Mouse (Mus musculus) forebrain, embryonic 12.5 days (tissue): ENCODE measurements around the gene Leng1. TPM values are rescaled to one million over a fixed set of nuclear protein-coding genes. Genes with fewer than 3 reads are reported as not detected.
"Not testable (repeated sequence)": the region's sequence is repeated elsewhere in the genome, so short reads cannot be mapped to it uniquely, and the experiment has no call there.

Source experiments
- ATAC-seq: fragments of 200-750 bp; cut with Nextera tagmentation; 2 replicates; pipeline ENCODE4 v1.8.0; 2017; ENCODE audit warnings: moderate TSS enrichment; ENCODE audit not compliant: low FRiP score
- H3K27ac ChIP-seq: fragments of 300-500 bp; sonication (generic); 2 replicates; pipeline ENCODE4 v1.5.1; 2016; ENCODE audit warnings: mild to moderate bottlenecking
- H3K27me3 ChIP-seq: fragments of 300-500 bp; sonication (generic); 2 replicates; pipeline ENCODE4 v1.6.1; 2016; ENCODE audit warnings: mild to moderate bottlenecking
- H3K36me3 ChIP-seq: fragments of 300-500 bp; sonication (generic); replicated peaks from 2 replicates; pipeline ENCODE4 v1.6.1; 2016; ENCODE audit warnings: mild to moderate bottlenecking
- H3K4me1 ChIP-seq: fragments of 300-500 bp; sonication (generic); 2 replicates; pipeline ENCODE4 v1.6.1; 2016
- H3K4me2 ChIP-seq: fragments of 300-500 bp; sonication (generic); 2 replicates; pipeline ENCODE4 v1.6.1; 2016; ENCODE audit warnings: mild to moderate bottlenecking, moderate library complexity
- H3K4me3 ChIP-seq: fragments of 300-500 bp; sonication (generic); replicated peaks from 2 replicates; pipeline ENCODE4 v1.5.1; 2016; ENCODE audit warnings: mild to moderate bottlenecking
- H3K9ac ChIP-seq: fragments of 300-500 bp; sonication (generic); 2 replicates; pipeline ENCODE4 v1.6.1; 2016; ENCODE audit warnings: mild to moderate bottlenecking
- H3K9me3 ChIP-seq: fragments of 300-500 bp; sonication (generic); 2 replicates; pipeline ENCODE4 v1.6.1; 2016
- WGBS: fragments of 180-500 bp; shearing (Covaris S2); methylation state at CpG from one replicate; pipeline ENCODE4 v1.1.7; 2016; 5-methylcytosine and 5-hydroxymethylcytosine counted together
- polyA plus RNA-seq: library from polyadenylated mRNA; unstranded; fragments of >200 nt; fragmentation: Nextera tagmentation; extraction: Ambion mirVana; gene quantifications from 2 replicates; pipeline ENCODE4 v1.2.1, GENCODE M21; 2016

The Leng1 gene
- 20.4 and 21.7 TPM in 2 replicates for polyA plus RNA-seq

DNA sequence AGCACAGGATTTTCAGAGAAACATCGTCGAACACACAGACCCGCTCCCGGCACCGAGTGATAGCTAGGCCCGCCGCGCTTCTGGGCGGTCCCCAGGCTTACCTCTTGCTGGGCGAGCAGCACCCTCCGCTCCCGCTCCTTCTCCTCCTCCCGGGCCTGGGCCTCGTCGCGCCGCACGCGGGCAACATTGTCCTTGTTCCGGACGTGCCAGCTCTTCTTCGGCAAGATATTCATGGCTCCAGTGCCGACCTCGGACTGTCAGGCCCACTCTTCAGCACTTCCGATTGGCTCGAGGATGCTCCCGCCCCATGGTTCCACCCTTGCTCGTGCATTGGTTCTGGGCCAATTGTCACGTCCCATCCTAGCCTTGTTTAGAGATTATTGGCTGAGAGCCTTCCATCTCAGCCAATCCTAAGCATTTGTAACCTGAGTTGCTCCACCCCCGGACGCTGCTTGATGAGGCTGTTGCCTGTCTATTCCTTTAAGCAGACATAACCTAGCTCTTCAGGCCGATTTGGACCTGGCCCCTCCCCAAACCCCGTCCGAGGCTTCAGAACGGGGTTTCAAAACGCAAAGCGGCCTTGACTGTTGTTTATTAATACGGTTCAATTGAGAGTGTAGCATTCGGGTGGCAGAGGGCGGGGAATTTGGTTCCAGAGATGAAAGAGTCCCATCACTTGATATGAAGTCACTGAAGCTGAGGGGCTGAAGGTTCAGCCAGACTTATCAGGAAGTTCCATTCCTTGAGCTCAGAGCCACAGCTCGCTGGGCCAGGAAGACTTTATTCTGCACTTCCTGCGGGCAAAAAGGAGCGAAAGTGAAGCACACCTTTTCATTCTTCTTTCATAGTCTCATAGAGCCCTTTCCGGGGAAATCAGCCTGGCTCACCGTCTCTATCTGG lies at the start of gene Leng1:
TSS of gene Leng1 (minus strand) at position 626 of the 900 bp plus-strand sequence.
- Histone ChIP-seq H3K9ac (peak within 1 kb of the TSS; percentile 72), H3K4me3 (peak within 1 kb of the TSS; percentile 62), H3K36me3 (peaks cover 31% of the 10 kb centered on the region), H3K4me1 (peaks cover 20% of the 10 kb centered on the region), H3K4me2 (peak within 1 kb of the TSS; percentile 79), H3K9me3 (no peaks in the 10 kb centered on the region), H3K27ac (peak within 1 kb of the TSS; percentile 78), H3K27me3 (no peaks in the 10 kb centered on the region)
- WGBS: 5% methylated on average over 43 of the region's 45 CpGs
- peak; percentile 99 for ATAC-seq

DNA sequence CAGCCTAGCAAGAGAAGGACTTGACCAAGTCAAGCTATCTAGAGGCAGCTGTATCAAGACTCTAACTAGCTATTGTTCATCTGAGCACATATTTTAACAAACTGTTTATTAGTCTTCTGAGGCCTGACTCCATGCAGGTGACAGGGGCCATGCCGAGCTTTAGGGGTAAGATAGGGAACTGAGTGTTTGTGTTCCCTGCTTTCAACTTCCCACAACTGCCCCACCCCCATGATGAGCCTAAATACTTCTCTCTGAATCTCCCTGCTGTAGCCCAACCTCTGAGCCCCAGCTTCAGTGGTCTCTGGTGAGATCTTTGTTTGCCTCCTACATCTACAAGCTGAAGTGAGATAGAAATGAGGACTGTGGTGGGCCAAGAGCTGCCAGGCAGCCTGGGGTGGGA lies 49.6 kb upstream of the Leng1 start:
- H3K27me3 ChIP-seq: no peaks in the 10 kb centered on the region
- no peak overlapping the region for H3K27ac ChIP-seq
- 65% methylated on average over 1 of the region's 1 CpGs for WGBS
- H3K4me1 ChIP-seq: no peaks in the 10 kb centered on the region
- ATAC-seq: no peak
- H3K9me3 ChIP-seq: no peaks in the 10 kb centered on the region
- H3K4me2 ChIP-seq: no peak overlapping the region
- no peak overlapping the region for H3K9ac ChIP-seq
- H3K4me3 ChIP-seq: no peak overlapping the region
- no peaks in the 10 kb centered on the region for H3K36me3 ChIP-seq

DNA sequence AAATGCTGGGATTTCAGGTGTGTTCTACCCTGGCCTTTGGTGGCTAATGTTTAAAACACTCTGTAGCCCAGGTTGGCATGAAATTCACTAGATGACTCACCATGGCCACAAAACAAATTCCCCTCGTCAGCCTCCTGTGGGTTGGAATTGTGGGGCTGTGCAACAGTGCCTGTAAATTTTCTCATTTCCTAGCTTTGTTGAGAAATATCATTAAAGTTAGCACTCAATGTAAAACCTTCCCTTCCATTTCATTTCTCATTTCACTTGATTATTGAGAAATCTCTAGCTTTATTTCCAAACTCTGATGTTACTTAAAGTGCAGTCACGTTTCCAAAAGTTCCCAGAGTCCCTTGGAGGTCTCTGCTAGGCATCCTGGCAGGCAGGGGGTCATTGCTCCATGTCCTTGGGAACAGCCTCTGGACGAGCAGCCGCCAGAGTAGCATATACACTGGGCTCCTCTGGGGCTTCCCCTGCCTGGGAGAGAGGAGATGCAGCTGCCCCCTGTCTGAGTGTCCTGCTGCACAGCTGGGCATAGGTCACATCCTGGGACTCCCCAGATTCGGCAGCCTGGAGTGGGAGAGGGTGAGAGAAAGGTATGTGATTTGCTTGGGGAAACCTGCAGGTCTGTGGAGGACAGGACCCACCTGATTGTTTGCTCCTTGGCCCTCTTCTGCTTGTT lies 46.8 kb upstream of the Leng1 start:
- no peak overlapping the region for H3K4me2 ChIP-seq
- no peaks in the 10 kb centered on the region for H3K4me1 ChIP-seq
- H3K27me3 ChIP-seq: no peaks in the 10 kb centered on the region
- H3K27ac ChIP-seq: no peak overlapping the region
- no peak for ATAC-seq
- WGBS: 52% methylated on average over 5 of the region's 5 CpGs
- peaks cover 10% of the 10 kb centered on the region for H3K36me3 ChIP-seq
- H3K4me3 ChIP-seq: no peak overlapping the region
- H3K9me3 ChIP-seq: no peaks in the 10 kb centered on the region
- no peak overlapping the region for H3K9ac ChIP-seq

DNA sequence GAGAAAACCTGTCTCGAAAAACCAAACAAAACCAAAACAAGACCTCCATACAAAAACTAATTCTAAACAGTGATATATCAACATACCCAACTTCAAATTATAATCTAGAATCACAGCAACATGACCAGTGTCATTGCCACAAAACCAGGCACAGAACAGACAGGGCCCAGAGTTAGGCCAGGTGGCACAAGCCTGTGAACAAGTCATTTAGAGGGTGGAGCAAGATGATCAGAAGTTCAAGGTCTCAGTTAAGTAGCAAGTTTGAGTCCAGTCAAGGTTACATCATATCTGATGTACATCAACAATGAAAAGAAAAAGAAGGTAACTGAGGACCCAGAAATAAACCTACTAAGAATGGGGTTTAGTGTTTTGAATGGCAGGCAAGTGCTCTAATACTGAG lies 43.4 kb upstream of the Leng1 start:
- Histone ChIP-seq H3K36me3 (peaks cover 28% of the 10 kb centered on the region), H3K27ac (no peak overlapping the region), H3K9ac (no peak overlapping the region), H3K9me3 (no peaks in the 10 kb centered on the region), H3K4me1 (peaks cover 20% of the 10 kb centered on the region), H3K27me3 (no peaks in the 10 kb centered on the region), H3K4me3 (no peak overlapping the region), H3K4me2 (no peak overlapping the region)
- WGBS: 63% methylated on average over 1 of the region's 1 CpGs
- no peak for ATAC-seq

DNA sequence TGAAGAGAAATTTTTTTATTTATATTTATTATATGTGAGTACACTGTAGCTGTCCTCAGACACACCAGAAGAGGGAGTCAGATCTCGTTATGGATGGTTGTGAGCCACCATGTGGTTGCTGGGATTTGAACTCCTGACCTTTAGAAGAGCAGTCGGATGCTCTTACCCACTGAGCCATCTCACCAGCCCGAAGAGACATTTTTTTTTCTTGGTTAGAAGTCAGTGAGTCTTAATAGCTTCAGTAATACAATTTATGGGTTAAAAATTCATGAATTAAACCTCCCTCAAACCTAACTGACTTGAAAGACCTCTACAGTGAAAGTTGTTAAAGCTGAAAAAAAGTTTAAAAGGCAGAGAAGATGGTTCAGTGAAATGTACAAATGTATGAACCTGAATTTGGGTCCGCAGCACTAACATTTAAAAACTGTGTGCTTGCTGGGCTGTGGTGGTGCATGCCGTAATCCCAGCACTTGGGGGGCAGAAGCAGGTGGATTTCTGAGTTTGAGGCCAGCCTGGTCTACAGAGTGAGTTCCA lies 42.9 kb upstream of the Leng1 start:
- H3K27me3 ChIP-seq, H3K4me3 ChIP-seq, H3K9ac ChIP-seq, H3K9me3 ChIP-seq, ATAC-seq, H3K4me2 ChIP-seq, H3K27ac ChIP-seq: not testable (repeated sequence)
- WGBS: 35% methylated on average over 5 of the region's 5 CpGs
- Histone ChIP-seq H3K4me1 (peaks cover 21% of the 10 kb centered on the region), H3K36me3 (peaks cover 28% of the 10 kb centered on the region)

DNA sequence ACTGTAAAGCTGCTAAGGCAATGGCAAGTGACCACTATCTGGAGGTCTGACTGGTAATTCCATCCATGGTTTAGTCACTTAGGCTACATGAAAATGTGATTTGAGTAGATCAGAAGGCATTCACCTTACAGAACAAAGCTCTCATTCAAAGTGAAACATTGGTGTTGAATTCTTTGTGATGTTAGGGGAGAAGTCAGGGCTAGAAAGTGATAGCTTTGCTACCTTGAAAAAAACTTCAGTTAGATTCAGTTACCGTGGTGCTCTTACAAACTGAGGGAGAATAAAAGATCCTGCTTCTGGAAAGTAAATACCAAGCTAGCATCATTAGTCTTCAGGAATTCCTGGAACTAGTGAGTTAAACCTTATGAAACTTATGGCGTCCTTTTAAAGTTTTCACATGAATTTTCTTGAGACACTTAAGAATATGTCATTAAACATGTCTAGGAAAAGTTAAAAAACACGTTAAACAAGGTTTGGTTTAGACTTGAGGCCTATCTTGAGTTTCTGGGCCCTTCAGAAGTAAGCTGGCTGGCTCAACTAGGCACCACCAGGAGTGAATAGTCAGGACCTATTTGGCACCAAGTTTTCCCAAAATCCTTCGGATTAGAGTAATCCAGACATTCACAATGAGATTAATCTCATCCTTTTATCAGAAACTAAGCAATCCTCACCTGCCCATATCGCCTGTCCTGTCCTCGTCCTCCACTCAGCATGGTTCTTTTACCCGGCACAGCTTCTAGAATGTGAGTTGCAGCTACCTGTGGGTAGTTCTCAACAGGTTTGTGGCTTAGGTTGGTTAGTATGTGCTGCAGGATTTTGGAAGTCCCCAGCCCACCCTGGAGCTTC lies 42.2 kb upstream of the Leng1 start:
- H3K4me2 ChIP-seq: no peak overlapping the region
- no peak overlapping the region for H3K4me3 ChIP-seq
- H3K36me3 ChIP-seq: peaks cover 28% of the 10 kb centered on the region
- ATAC-seq: no peak
- no peak overlapping the region for H3K9ac ChIP-seq
- no peak overlapping the region for H3K27ac ChIP-seq
- peaks cover 23% of the 10 kb centered on the region for H3K4me1 ChIP-seq
- WGBS: 26% methylated on average over 7 of the region's 7 CpGs
- no peaks in the 10 kb centered on the region for H3K27me3 ChIP-seq
- H3K9me3 ChIP-seq: no peaks in the 10 kb centered on the region

DNA sequence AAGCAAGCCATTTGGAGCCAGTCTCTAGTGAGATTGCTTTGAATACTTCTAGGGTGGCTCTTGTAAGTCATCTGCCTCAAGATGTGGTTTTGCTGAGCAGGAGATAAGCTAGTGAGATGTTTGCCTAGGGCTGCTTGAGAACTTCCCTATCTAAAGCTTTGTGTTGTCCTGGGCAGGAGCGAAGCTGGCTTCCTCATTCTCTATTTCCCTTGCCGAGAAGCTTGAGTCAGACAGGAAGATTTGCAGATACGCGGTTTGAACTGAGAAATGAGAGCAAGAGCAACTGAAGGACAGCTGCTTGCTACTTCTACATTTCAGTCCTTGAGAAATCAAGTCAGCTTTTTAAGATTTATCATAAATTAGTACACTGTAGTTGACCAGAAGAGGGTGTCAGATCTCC lies 41.4 kb upstream of the Leng1 start:
- Histone ChIP-seq H3K27me3 (no peaks in the 10 kb centered on the region), H3K36me3 (peaks cover 28% of the 10 kb centered on the region), H3K4me1 (peaks cover 23% of the 10 kb centered on the region), H3K4me2 (peak overlapping the region; percentile 93; the same call in 1 of the 2 replicates), H3K9ac (no peak overlapping the region), H3K27ac (no peak overlapping the region), H3K9me3 (no peaks in the 10 kb centered on the region), H3K4me3 (no peak overlapping the region)
- 69% methylated on average over 4 of the region's 4 CpGs for WGBS
- no peak for ATAC-seq

DNA sequence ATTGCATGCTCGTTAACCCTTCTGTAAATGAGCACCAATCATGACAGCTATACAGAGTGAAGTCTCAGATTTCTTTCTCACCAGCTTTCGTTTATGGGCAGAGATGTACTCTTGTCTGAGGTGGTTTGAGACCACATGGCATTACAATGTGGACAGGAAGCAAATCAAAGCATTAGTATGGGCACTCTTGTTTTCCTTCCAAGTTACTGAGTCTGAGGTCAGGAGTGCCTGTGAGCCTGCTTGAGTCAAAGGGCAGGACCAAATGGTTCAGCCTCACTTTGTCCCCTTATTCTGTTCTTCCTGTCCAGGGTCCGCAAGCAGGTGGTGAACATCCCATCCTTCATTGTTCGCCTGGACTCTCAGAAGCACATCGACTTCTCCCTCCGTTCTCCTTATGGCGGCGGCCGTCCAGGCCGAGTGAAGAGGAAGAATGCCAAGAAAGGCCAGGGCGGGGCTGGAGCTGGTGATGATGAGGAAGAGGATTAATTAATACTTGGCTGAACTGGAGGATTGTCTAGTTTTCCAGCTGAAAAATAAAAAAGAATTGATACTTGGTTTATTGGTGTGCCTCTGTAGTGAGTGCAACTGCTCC lies 40.8 kb upstream of the Leng1 start:
- no peak for ATAC-seq
- peak overlapping the region; percentile 88 for H3K4me3 ChIP-seq
- WGBS: 50% methylated on average over 11 of the region's 11 CpGs

DNA sequence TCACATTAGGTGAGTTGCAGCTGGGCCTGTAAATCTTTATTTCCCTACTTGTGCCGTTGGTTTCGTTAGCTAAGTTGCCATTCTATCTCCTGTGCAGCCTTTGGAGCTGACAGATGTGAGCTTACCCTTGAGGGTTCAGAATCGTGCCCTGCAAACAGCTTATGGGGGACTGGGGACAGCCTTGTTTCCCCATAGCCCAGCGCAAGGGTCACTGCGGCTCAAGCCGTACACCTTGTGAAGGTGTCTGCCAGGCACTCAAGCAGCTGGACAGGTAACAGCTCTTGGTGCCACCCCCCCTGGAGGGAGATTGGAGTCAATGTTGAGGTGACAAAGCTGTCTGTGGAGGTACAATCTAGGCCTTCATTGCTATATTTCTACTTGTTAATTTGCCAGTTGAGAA lies 40.3 kb upstream of the Leng1 start:
- H3K36me3 ChIP-seq: peaks cover 36% of the 10 kb centered on the region
- 40% methylated on average over 6 of the region's 6 CpGs for WGBS
- H3K27me3 ChIP-seq: no peaks in the 10 kb centered on the region
- no peaks in the 10 kb centered on the region for H3K9me3 ChIP-seq
- ATAC-seq: no peak
- peak overlapping the region; percentile 46 for H3K27ac ChIP-seq
- peak overlapping the region; percentile 93 for H3K9ac ChIP-seq
- peak overlapping the region; percentile 93 for H3K4me2 ChIP-seq
- peak overlapping the region; percentile 88 for H3K4me3 ChIP-seq
- peaks cover 23% of the 10 kb centered on the region for H3K4me1 ChIP-seq

More for the DNA sequence above, 40.8 kb upstream of the Leng1 start:
- Histone ChIP-seq H3K4me2 (peak overlapping the region; percentile 93), H3K27me3 (no peaks in the 10 kb centered on the region), H3K4me1 (peaks cover 23% of the 10 kb centered on the region), H3K36me3 (peaks cover 31% of the 10 kb centered on the region), H3K9me3 (no peaks in the 10 kb centered on the region), H3K27ac (peak overlapping the region; percentile 66), H3K9ac (peak overlapping the region; percentile 93)

DNA sequence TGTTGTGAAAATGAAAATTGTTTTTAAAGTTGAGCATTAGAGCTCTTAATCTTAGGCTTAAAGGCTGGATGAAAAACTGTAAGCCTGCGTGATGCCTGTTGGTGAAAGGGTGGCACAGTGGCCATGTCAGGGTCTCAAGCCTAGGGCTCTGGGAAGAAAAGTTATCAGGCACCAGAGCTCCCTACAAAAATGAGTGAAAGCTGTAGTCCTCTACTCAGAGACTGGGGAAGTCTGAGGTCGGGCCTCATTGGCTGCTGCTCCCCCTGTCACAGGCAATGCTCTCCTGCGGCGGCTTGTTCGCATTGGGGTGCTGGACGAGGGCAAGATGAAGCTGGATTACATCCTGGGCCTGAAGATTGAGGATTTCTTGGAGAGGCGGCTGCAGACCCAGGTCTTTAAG lies 39.8 kb upstream of the Leng1 start:
- not testable (repeated sequence) for H3K9me3 ChIP-seq, H3K27me3 ChIP-seq, ATAC-seq
- peak overlapping the region; percentile 88 for H3K4me3 ChIP-seq
- peak overlapping the region; percentile 93 for H3K4me2 ChIP-seq
- H3K36me3 ChIP-seq: peaks cover 40% of the 10 kb centered on the region
- peak overlapping the region; percentile 93 for H3K9ac ChIP-seq
- peak overlapping the region; percentile 68 for H3K27ac ChIP-seq
- WGBS: 6% methylated on average over 7 of the region's 7 CpGs
- H3K4me1 ChIP-seq: peaks cover 23% of the 10 kb centered on the region

DNA sequence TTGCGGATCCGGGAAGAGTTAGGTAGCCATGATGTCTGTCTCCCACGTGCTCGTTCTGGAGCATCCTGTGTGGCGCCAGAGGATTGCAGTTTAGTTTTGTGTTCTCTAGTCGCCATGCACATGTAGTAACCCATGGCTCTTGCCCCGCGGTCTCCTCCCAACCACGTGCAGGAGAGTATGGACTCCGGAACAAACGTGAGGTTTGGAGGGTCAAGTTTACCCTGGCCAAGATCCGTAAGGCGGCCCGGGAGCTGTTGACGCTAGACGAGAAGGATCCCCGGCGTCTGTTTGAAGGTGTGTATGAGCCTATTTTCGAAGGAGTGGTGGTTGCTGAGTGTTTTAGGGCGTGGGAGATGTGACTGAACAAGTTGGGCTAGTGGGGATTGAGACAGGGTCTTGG lies 38.8 kb upstream of the Leng1 start:
- Histone ChIP-seq H3K4me2 (peak overlapping the region; percentile 93), H3K27me3 (no peaks in the 10 kb centered on the region), H3K9ac (peak overlapping the region; percentile 93), H3K36me3 (peaks cover 49% of the 10 kb centered on the region), H3K9me3 (no peaks in the 10 kb centered on the region), H3K4me1 (peaks cover 23% of the 10 kb centered on the region), H3K27ac (peak overlapping the region; percentile 95), H3K4me3 (peak overlapping the region; percentile 88)
- WGBS: 2% methylated on average over 20 of the region's 20 CpGs
- ATAC-seq: no peak; the same call in 1 of the 2 replicates
